Mouse (Mus musculus) MEL (cell line): ENCODE data around the gene Dnph1. TPM values are rescaled to one million over a fixed set of nuclear protein-coding genes. Genes with fewer than 3 reads are reported as not detected.

Source experiments
- DNase-seq: peaks from one replicate; pipeline ENCODE4 v3.0.0; 2011; ENCODE audit warnings: low read depth, low spot score
- H3K27ac ChIP-seq: 2 replicates; pipeline ENCODE4 v1.5.1; 2012; ENCODE audit warnings: low read depth, mild to moderate bottlenecking, control low read depth, low read length, moderate library complexity; ENCODE audit not compliant: control insufficient read depth
- H3K27me3 ChIP-seq, 2 experiments: fragments of 150-350 bp in 1 of 2; sonication (generic) in 1 of 2; 2 replicates each; pipeline ENCODE4 v1.6.1; 2012; ENCODE audit warnings: low read length in 2 of 2, mild to moderate bottlenecking in 2 of 2, improper control_type of control experiment in 1 of 2, moderate library complexity in 1 of 2; ENCODE audit not compliant: insufficient read depth in 2 of 2, control insufficient read depth in 1 of 2
- H3K36me3 ChIP-seq, 2 experiments: 2 replicates each; pipeline ENCODE4 v1.6.1; 2012 to 2014; ENCODE audit warnings: low read length in 2 of 2, improper control_type of control experiment in 1 of 2, inconsistent platforms in 1 of 2, mild to moderate bottlenecking in 1 of 2; ENCODE audit not compliant: insufficient read depth in 2 of 2, control insufficient read depth in 1 of 2
- H3K4me1 ChIP-seq, 2 experiments: fragments of 150-350 bp in 1 of 2; sonication (generic) in 1 of 2; 2 replicates each; pipeline ENCODE4 v1.6.1; 2012; ENCODE audit warnings: low read length in 2 of 2, improper control_type of control experiment in 1 of 2, mild to moderate bottlenecking in 1 of 2; ENCODE audit not compliant: insufficient read depth in 2 of 2, control insufficient read depth in 1 of 2
- H3K4me3 ChIP-seq, 2 experiments: fragments of 150-350 bp in 1 of 2; sonication (generic) in 1 of 2; 2 replicates each; pipeline ENCODE4 v1.5.1; 2012; ENCODE audit warnings: low read depth in 2 of 2, low read length in 2 of 2, mild to moderate bottlenecking in 2 of 2, moderate library complexity in 2 of 2, control low read depth in 1 of 2, improper control_type of control experiment in 1 of 2; ENCODE audit not compliant: control insufficient read depth in 1 of 2, insufficient read depth in 1 of 2
- H3K79me2 ChIP-seq: 2 replicates; pipeline ENCODE4 v1.6.1; 2012; ENCODE audit warnings: mild to moderate bottlenecking, low read length, moderate library complexity; ENCODE audit not compliant: control insufficient read depth, poor library complexity, insufficient read depth
- H3K9ac ChIP-seq: 2 replicates; pipeline ENCODE4 v1.6.1; 2012; ENCODE audit warnings: low read depth, mild to moderate bottlenecking, control low read depth, low read length, moderate library complexity; ENCODE audit not compliant: control insufficient read depth, poor library complexity, severe bottlenecking
- H3K9me3 ChIP-seq: fragments of 150-350 bp; sonication (generic); replicated peaks from 2 replicates; pipeline ENCODE4 v1.6.1; 2012; ENCODE audit warnings: mild to moderate bottlenecking, low read length, improper control_type of control experiment, moderate library complexity; ENCODE audit not compliant: insufficient read depth
- ELF1 ChIP-seq: IDR thresholded peaks from 2 replicates; pipeline ENCODE4 v1.6.1; 2014; ENCODE audit warnings: low read depth, mild to moderate bottlenecking, inconsistent platforms, low read length, improper control_type of control experiment, moderate library complexity
- GABPA ChIP-seq: IDR thresholded peaks from 2 replicates; pipeline ENCODE4 v1.6.1; 2012; ENCODE audit warnings: low read depth, mild to moderate bottlenecking, inconsistent platforms, low read length, improper control_type of control experiment, moderate library complexity
- GATA1 ChIP-seq: IDR thresholded peaks from 2 replicates; pipeline ENCODE4 v1.6.1; 2011; ENCODE audit warnings: low read depth, low read length, improper control_type of control experiment
- JUND ChIP-seq: IDR thresholded peaks from 2 replicates; pipeline ENCODE4 v1.6.1; 2011; ENCODE audit warnings: low read depth, mild to moderate bottlenecking, improper control_type of control experiment, low read length
- MAX ChIP-seq: IDR thresholded peaks from 2 replicates; pipeline ENCODE4 v1.6.1; 2011; ENCODE audit warnings: low read length, improper control_type of control experiment
- MEF2A ChIP-seq: IDR thresholded peaks from 2 replicates; pipeline ENCODE4 v1.6.1; 2014; ENCODE audit warnings: low read depth, mild to moderate bottlenecking, inconsistent platforms, low read length, improper control_type of control experiment; ENCODE audit not compliant: poor library complexity, insufficient replicate concordance, severe bottlenecking; ENCODE audit errors: extremely low read depth
- NELFE ChIP-seq: IDR thresholded peaks from 2 replicates; pipeline ENCODE4 v1.6.1; 2011; ENCODE audit warnings: low read depth, low read length, improper control_type of control experiment
- POLR2A ChIP-seq, 2 experiments: IDR thresholded peaks; 2 replicates each; pipeline ENCODE4 v1.6.1; 2011 to 2012; ENCODE audit warnings: low read length in 2 of 2, mild to moderate bottlenecking in 2 of 2, control low read depth in 1 of 2, improper control_type of control experiment in 1 of 2, low read depth in 1 of 2, moderate library complexity in 1 of 2; ENCODE audit not compliant: control insufficient read depth in 1 of 2, insufficient read depth in 1 of 2, poor library complexity in 1 of 2
- RAD21 ChIP-seq: IDR thresholded peaks from 2 replicates; pipeline ENCODE4 v1.6.1; 2011; ENCODE audit warnings: mild to moderate bottlenecking, low read depth, low read length, improper control_type of control experiment
- RCOR1 ChIP-seq: IDR thresholded peaks from 2 replicates; pipeline ENCODE4 v1.6.1; 2012; ENCODE audit warnings: low read depth, mild to moderate bottlenecking, inconsistent platforms, low read length, improper control_type of control experiment
- TAL1 ChIP-seq: IDR thresholded peaks from 2 replicates; pipeline ENCODE4 v1.6.1; 2012; ENCODE audit warnings: mild to moderate bottlenecking, inconsistent platforms, low read length, moderate library complexity, mixed read lengths
- TBP ChIP-seq: IDR thresholded peaks from 2 replicates; pipeline ENCODE4 v1.8.0; 2011; ENCODE audit warnings: low read depth, low read length, improper control_type of control experiment
- UBTF ChIP-seq: IDR thresholded peaks from 2 replicates; pipeline ENCODE4 v1.6.1; 2012; ENCODE audit warnings: low read depth, mild to moderate bottlenecking, inconsistent platforms, low read length, improper control_type of control experiment, moderate library complexity, borderline replicate concordance; ENCODE audit not compliant: insufficient read depth
- ZKSCAN1 ChIP-seq: IDR thresholded peaks from 2 replicates; pipeline ENCODE4 v1.6.1; 2012; ENCODE audit warnings: low read depth, mild to moderate bottlenecking, inconsistent platforms, low read length, improper control_type of control experiment, moderate library complexity
- polyA plus RNA-seq, 2 experiments: library from polyadenylated mRNA; stranded (reverse) in 1 of 2; unstranded in 1 of 2; fragments of >175 nt in 1 of 2; fragments of >200 nt in 1 of 2; gene quantifications; 2 replicates each; pipeline versions ENCODE4 v1.2.1 to v1.2.4; 2012; ENCODE audit warnings: low replicate concordance in 2 of 2, low read depth in 1 of 2; ENCODE audit not compliant: insufficient read length in 2 of 2, insufficient read depth in 1 of 2, missing spikeins in 1 of 2
- total RNA-seq: library from RNA; depleted of rRNA; stranded (reverse); fragments of 300-350 nt; gene quantifications from 2 replicates; pipeline ENCODE4 v1.2.3, GENCODE M21; 2012

Gene Dnph1
- total and polyA plus RNA-seq, 3 experiments, result 40.8 to 86.5 TPM; not detected in 1

GRCm38 (mm10) chr17:46545813-46546564 lies 49.5 kb downstream of the Dnph1 start, which contains the start of gene Cul9:
Gene Cul9 (minus strand): TSS chr17:46546388.
- DNase-seq, result no peak
- H3K27ac ChIP-seq, result no peak within 1 kb of the TSS
- peaks cover 0 to 9% of the 10 kb centered on the region in 2 experiments; a peak in 3 of 4 replicates for H3K4me1 ChIP-seq
- no peak within 1 kb of the TSS for H3K4me3 ChIP-seq
- H3K9ac ChIP-seq, result 0 out of 2 replicates have a peak within 1 kb of the TSS, but pooled peaks have one; percentile 12
- no peaks in the 10 kb centered on the region for H3K9me3 ChIP-seq
- H3K27me3 ChIP-seq, result no peaks in the 10 kb centered on the region
- H3K79me2 ChIP-seq, result no peaks in the 10 kb centered on the region
- TF ChIP-seq POLR2A (IDR thresholded peaks at IDR 0.05; ENCODE audit: control insufficient read depth in 1 of 2, insufficient read depth in 1 of 2, low read depth in 1 of 2, low read length in 2 of 2, poor library complexity in 1 of 2), result no peak
- TF ChIP-seq NELFE, result no peak
- no peak for TF ChIP-seq MEF2A
- no peak for TF ChIP-seq ELF1
- TF ChIP-seq MAX, result no peak
- no peak for TF ChIP-seq RCOR1
- no peak for TF ChIP-seq TAL1
- no peak for TF ChIP-seq ZKSCAN1
- no peak for TF ChIP-seq GATA1
- TF ChIP-seq RAD21, result no peak
- no peak for TF ChIP-seq GABPA
- TF ChIP-seq TBP, result no peak
- peaks cover 0 to 9% of the 10 kb centered on the region in 2 experiments; a peak in 3 of 4 replicates for H3K36me3 ChIP-seq

- no peak for TF ChIP-seq MEF2A
- TF ChIP-seq JUND, result no peak
- TF ChIP-seq UBTF, result no peak
- no peak for TF ChIP-seq ELF1
- no peak for TF ChIP-seq GABPA
- TF ChIP-seq, all 39 proteins: peak for 0
- peaks cover 0 to 9% of the 10 kb centered on the region in 2 experiments; a peak in 3 of 4 replicates for H3K4me1 ChIP-seq
- peaks cover 0 to 9% of the 10 kb centered on the region in 2 experiments; a peak in 3 of 4 replicates for H3K36me3 ChIP-seq
- no peak overlapping the region for H3K9ac ChIP-seq
- no peaks in the 10 kb centered on the region for H3K27me3 ChIP-seq
- no peak for DNase-seq
- no peaks in the 10 kb centered on the region for H3K79me2 ChIP-seq
- no peak overlapping the region for H3K4me3 ChIP-seq
- H3K9me3 ChIP-seq, result no peaks in the 10 kb centered on the region
- no peak overlapping the region for H3K27ac ChIP-seq
Observed at GRCm38 (mm10) chr17:46546591-46546990, 50.1 kb downstream of the Dnph1 start.
